Mouse (Mus musculus) heart, embryonic 13.5 days (tissue): ENCODE measurements around the gene Eif3l. TPM values are rescaled to one million over a fixed set of nuclear protein-coding genes. Genes with fewer than 3 reads are reported as not detected.
A peak's percentile ranks its signal among the peaks of the same experiment; 100 is the strongest.

ENCODE experiments used
- ATAC-seq: fragments of 200-750 bp; cut with Nextera tagmentation; 2 replicates; pipeline ENCODE4 v1.8.0; 2017; ENCODE audit warnings: moderate TSS enrichment; ENCODE audit not compliant: insufficient number of reproducible peaks, low FRiP score, low TSS enrichment; ENCODE audit errors: extremely low read depth
- H3K27ac ChIP-seq: fragments of 300-500 bp; sonication (generic); replicated peaks from 2 replicates; pipeline ENCODE4 v1.5.1; 2015; ENCODE audit warnings: moderate library complexity, mild to moderate bottlenecking, inconsistent platforms
- H3K27me3 ChIP-seq: fragments of 300-500 bp; sonication (generic); replicated peaks from 2 replicates; pipeline ENCODE4 v1.6.1; 2015; ENCODE audit warnings: mild to moderate bottlenecking, inconsistent platforms
- H3K36me3 ChIP-seq: fragments of 300-500 bp; sonication (generic); 2 replicates; pipeline ENCODE4 v1.6.1; 2015; ENCODE audit warnings: mild to moderate bottlenecking, inconsistent platforms
- H3K4me1 ChIP-seq: fragments of 300-500 bp; sonication (generic); 2 replicates; pipeline ENCODE4 v1.6.1; 2015; ENCODE audit warnings: inconsistent platforms
- H3K4me2 ChIP-seq: fragments of 300-500 bp; sonication (generic); 2 replicates; pipeline ENCODE4 v1.6.1; 2015; ENCODE audit warnings: inconsistent platforms, mild to moderate bottlenecking, moderate library complexity
- H3K4me3 ChIP-seq: fragments of 300-500 bp; sonication (generic); 2 replicates; pipeline ENCODE4 v1.5.1; 2015; ENCODE audit warnings: moderate library complexity, mild to moderate bottlenecking, inconsistent platforms
- H3K9ac ChIP-seq: fragments of 300-500 bp; sonication (generic); 2 replicates; pipeline ENCODE4 v1.6.1; 2015; ENCODE audit warnings: inconsistent platforms, mild to moderate bottlenecking, moderate library complexity
- H3K9me3 ChIP-seq: fragments of 300-500 bp; sonication (generic); 2 replicates; pipeline ENCODE4 v1.6.1; 2016; ENCODE audit warnings: inconsistent platforms
- WGBS: fragments of 180-500 bp; shearing (Covaris S2); methylation state at CpG from one replicate; pipeline ENCODE4 v1.1.7; 2015; ENCODE audit warnings: mixed read lengths; 5-methylcytosine and 5-hydroxymethylcytosine counted together
- polyA plus RNA-seq: library from polyadenylated mRNA; unstranded; fragments of >200 nt; fragmentation: Nextera tagmentation; extraction: Ambion mirVana; gene quantifications from 2 replicates; pipeline ENCODE4 v1.2.1, GENCODE M21; 2015

Gene Eif3l
- polyA plus RNA-seq, 1 experiment from 2014 or later: 154 TPM

DNA sequence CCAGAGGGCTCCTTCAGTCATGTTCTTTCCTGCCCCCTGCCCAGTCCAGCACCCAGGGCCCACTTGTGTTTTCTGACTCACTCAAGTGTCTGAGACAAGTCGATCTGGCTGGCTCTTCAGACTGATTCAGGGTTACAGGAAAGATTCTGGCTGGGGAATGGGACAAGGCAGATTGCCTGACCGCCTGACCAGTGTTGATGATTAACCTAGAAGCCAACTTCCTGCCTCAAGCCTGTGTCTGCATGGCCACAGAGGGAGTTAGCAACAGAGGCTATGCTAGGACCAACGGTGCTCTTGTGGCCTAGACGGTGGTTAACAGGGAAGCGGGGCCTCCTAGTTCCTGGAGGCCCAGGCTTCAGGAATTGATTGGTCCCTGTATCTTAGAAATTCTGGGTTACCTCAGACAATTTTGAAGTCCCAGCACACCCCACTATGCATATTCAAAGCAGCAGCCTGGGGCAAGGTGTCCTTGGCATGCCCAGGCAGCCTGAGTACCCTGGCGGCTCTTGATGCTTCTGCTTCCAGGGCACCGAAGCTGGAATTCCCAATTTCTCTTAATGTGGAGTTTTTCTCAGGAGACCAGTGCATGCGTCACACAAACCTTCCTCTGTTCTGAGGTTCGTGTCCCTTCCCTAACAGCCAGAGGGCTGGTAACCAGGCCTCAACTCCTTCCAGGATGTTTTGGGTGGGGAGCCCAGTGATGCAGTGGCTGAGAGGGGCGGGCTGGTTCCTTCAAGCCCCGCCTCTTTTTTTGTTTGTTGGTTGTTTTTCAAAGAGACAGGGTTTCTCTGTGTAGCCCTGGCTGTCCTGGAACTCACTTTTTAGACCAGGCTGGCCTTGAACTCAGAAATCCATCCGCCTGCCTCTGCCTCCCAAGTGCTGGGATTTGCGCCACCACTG is 23.3 kb upstream of the Eif3l start:
- peaks cover 45% of the 10 kb centered on the region for H3K36me3 ChIP-seq
- ATAC-seq: no peak
- no peak overlapping the region for H3K4me2 ChIP-seq
- H3K9me3 ChIP-seq: no peaks in the 10 kb centered on the region
- no peak overlapping the region for H3K27ac ChIP-seq
- WGBS: 68% methylated on average over 13 of the region's 13 CpGs
- 0 out of 2 replicates have a peak, but pooled peaks cover 5% of the 10 kb centered on the region for H3K4me1 ChIP-seq
- no peak overlapping the region for H3K4me3 ChIP-seq
- no peak overlapping the region for H3K9ac ChIP-seq
- H3K27me3 ChIP-seq: peaks cover 20% of the 10 kb centered on the region

DNA sequence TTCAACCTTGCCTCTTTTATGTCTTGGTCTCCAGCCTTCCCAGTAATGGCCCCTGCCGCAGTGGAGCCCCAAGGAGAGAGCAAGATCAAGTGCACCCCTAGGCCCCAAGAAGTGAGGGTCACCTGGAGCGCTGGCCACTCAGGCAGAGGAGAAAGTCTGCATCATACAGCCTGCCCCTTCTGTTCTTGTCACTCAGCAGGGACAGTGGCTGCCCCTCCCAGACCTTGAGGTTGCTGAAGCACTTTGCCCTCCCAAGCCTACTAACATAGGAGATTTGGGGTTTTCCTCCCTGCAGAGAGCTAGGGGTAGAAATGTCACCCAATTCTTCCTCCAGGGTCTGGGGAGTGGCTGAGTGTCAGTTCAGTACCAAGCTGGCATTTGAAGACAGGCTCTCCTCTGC is 22.6 kb upstream of the Eif3l start:
- 72% methylated on average over 2 of the region's 2 CpGs for WGBS
- peaks cover 15% of the 10 kb centered on the region for H3K27me3 ChIP-seq
- no peak overlapping the region for H3K4me3 ChIP-seq
- H3K36me3 ChIP-seq: peaks cover 52% of the 10 kb centered on the region
- H3K4me1 ChIP-seq: 0 out of 2 replicates have a peak, but pooled peaks cover 5% of the 10 kb centered on the region
- no peak overlapping the region for H3K27ac ChIP-seq
- no peak overlapping the region for H3K9ac ChIP-seq
- ATAC-seq: no peak
- no peak overlapping the region for H3K4me2 ChIP-seq
- H3K9me3 ChIP-seq: no peaks in the 10 kb centered on the region

DNA sequence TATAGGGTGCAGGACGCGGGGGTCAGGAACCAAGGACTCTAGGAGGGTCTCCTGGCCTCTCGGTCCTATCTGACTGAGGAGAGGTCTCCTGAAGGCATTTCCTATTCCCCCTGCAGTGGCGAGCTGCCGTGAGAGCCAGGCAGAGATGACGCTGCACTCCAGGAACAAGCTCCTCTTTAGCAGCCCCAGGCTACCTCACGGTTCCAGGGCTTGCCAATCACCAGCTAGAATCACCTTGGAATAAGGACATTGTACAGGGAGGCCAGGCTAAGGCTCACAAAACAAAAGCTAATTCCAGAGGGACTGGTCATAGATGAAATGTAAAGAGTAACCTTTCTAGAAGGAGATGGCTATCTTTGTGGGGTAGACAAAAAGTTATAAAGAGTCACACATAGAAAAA is 18.4 kb upstream of the Eif3l start:
- peaks cover 88% of the 10 kb centered on the region for H3K36me3 ChIP-seq
- no peak overlapping the region for H3K4me3 ChIP-seq
- no peaks in the 10 kb centered on the region for H3K9me3 ChIP-seq
- no peak for ATAC-seq
- no peaks in the 10 kb centered on the region for H3K27me3 ChIP-seq
- no peak overlapping the region for H3K4me2 ChIP-seq
- 82% methylated on average over 7 of the region's 7 CpGs for WGBS
- peaks cover 10% of the 10 kb centered on the region for H3K4me1 ChIP-seq
- no peak overlapping the region for H3K27ac ChIP-seq
- H3K9ac ChIP-seq: no peak overlapping the region

DNA sequence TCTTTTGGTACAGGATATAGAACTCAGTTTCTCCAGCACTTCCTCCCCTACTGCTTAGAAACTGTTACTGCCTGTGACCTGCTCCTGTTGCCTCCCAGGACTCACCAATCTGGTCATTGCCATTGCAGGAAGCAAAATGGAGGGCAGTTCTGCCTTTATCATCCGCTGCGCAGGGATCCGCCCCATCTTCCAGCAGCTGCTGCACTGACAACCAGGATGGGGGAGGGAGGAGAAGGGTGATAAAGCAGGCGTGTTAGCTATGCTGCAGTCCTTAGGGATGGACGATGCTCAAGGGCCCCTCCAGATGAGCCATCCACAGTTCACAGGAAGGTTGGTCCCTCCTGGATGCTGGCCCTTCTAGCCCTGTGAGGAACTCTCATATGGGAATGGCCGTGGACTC is 17.1 kb upstream of the Eif3l start:
- H3K4me2 ChIP-seq: no peak overlapping the region
- WGBS: 59% methylated on average over 6 of the region's 6 CpGs
- no peak overlapping the region for H3K4me3 ChIP-seq
- H3K9me3 ChIP-seq: no peaks in the 10 kb centered on the region
- H3K36me3 ChIP-seq: peaks cover 81% of the 10 kb centered on the region
- no peaks in the 10 kb centered on the region for H3K27me3 ChIP-seq
- peaks cover 15% of the 10 kb centered on the region for H3K4me1 ChIP-seq
- no peak overlapping the region for H3K9ac ChIP-seq
- ATAC-seq: no peak
- H3K27ac ChIP-seq: no peak overlapping the region

DNA sequence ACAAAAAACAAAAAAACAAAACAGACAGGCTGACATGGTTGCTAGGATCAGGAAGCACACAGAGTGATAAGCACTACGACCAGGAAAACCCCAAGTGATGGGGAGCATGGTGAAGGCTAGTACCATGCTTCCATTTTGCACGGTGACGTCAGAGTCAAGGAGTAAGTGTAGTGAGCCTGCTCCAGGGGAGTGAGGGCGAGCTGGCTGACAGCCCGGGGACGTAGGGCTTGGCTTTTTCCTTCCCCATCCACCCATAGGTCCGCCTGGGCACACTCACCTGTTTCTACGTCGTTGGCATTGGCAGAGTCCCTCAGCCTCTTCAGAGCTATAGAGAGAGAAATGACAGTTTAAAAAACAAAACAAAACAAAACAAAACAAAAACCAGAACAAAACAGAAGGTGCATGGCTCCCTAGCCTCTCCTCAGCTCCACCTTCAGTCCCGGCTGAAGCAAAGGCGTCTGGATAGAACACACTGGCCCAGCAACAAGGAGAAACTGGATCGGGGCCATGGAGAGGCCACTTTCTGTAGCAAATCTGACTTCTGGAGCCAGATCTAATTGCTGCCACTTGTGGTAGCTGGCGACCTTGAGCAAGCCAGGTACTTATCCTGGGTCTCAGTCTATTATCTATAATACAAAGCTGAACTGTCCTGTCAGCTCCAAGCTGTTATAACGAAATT is 14.0 kb upstream of the Eif3l start:
- peaks cover 24% of the 10 kb centered on the region for H3K4me1 ChIP-seq
- no peak overlapping the region for H3K27ac ChIP-seq
- H3K27me3 ChIP-seq: no peaks in the 10 kb centered on the region
- H3K4me2 ChIP-seq: peak overlapping the region; percentile 86
- peak overlapping the region; percentile 80; the same call in 1 of the 2 replicates for H3K4me3 ChIP-seq
- ATAC-seq: no peak
- H3K9ac ChIP-seq: peak overlapping the region; percentile 48; the same call in 1 of the 2 replicates
- H3K9me3 ChIP-seq: no peaks in the 10 kb centered on the region
- H3K36me3 ChIP-seq: peaks cover 50% of the 10 kb centered on the region
- 74% methylated on average over 14 of the region's 14 CpGs for WGBS

DNA sequence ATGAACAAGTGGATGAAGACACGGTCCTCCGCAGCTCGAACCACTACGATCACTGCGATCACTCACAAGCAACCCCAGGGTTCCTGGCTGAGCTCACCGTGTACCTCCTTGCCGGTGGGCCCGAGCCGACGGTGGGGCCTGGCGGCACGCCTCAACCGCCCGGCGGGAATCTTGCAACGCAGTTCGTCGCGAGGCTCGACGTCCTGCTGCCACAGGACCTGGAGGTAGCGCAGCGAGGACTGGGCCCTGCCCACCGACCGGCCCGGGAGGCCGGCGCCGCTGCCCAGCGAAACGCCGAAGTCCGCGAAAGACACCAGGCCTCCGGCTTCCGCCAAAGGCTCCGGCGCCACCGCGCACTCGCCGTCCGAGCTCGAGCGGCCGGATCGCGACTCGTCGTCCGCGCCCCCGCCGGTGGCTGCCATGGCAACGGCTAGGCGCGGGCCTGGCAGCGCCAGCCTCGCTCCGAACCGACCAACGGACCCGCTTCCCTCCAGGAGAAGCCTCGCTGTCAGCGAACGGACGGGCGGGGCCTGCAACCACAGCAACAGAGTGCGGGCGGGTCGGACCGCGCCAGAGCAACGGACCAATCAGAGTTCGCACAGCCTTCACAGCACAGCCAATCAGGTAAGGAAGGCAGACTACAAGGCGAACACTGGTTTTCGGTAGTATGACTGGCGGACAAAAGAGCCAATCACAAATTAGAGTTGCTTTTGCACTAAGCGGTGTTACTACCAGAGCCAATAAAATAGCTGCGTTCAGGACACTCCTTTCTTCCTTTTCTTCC is 12.4 kb upstream of the Eif3l start, which contains the start of gene Ankrd54:
Gene Ankrd54, minus strand, starts transcription at position 518 of the 784 bp plus-strand sequence.
- under 1% methylated on average over 78 of the region's 80 CpGs for WGBS
- Histone ChIP-seq H3K9ac (peak within 1 kb of the TSS; percentile 92), H3K27ac (peak within 1 kb of the TSS; percentile 75), H3K4me3 (peak within 1 kb of the TSS; percentile 80), H3K36me3 (peaks cover 34% of the 10 kb centered on the region), H3K4me1 (peaks cover 24% of the 10 kb centered on the region), H3K4me2 (peak within 1 kb of the TSS; percentile 86), H3K27me3 (no peaks in the 10 kb centered on the region), H3K9me3 (no peaks in the 10 kb centered on the region)
- peak; percentile 99 for ATAC-seq

DNA sequence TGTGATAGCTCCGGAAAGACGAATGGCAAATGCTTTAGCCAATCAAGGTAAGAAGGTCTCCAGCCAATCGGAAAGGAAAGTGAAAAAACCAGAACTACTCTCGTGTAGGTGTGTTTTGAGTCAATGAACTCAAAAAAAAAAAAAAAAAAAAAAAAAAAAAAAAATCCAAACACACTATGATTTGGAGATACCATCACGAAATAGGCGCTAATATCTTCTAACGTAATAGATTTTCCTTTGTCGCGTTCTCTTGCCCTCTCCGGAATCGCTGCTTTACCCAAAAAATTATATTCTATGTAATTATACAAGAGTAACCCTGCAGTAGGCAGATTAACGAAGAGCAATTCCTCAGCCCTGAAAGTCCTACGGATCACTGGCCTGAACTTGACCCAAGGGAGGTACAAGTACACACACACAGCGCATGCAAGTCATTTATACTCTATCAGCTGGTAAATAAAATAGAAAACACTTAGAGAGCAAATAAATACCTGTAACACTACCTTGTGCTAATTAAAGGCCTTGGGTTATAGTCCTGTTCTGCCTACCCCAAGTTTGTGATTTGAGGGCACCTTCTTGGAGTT is 11.7 kb upstream of the Eif3l start:
- Histone ChIP-seq H3K36me3 (peaks cover 27% of the 10 kb centered on the region), H3K9me3 (no peaks in the 10 kb centered on the region), H3K4me1 (peaks cover 29% of the 10 kb centered on the region), H3K4me3 (peak overlapping the region; percentile 80), H3K27ac (0 out of 2 replicates have a peak overlapping the region, but pooled peaks have one; percentile 2), H3K4me2 (peak overlapping the region; percentile 71), H3K27me3 (no peaks in the 10 kb centered on the region), H3K9ac (peak overlapping the region; percentile 69)
- no peak for ATAC-seq
- WGBS: 9% methylated on average over 14 of the region's 14 CpGs

DNA sequence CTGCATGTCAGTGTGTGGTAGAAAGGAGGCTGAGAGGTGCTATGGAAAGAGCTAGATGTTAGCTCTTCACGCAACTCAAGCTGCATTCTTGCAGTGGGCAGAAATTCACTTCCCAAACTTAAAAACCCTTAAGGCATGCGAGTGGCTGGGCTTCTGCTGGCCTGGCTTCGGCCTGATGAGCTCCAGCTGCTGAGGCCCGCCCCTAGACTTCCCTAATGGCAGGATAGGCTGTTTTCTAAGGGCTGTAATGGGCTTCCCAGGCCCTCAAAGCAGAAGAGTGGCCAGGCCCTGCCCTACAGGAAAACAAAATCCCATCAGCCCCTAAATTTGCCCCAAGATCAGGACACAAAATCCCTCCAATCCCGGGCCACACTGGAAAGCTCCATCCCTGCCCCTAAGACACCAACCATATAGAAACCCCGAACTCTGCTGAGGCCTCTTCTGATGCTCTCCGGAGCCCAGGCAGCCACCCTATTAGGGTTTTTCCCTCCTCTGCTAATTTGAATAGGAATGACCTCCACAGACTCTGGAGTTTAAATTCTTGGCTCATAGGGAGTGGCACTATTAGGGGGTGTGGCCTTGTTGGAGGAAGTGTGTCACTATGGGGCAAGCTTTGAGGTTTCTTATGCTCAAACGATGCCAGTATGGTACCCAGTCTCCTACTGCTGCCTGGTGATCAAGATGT is 9.8 kb upstream of the Eif3l start:
- H3K36me3 ChIP-seq: peaks cover 8% of the 10 kb centered on the region
- ATAC-seq: no peak
- H3K27ac ChIP-seq: 0 out of 2 replicates have a peak overlapping the region, but pooled peaks have one; percentile 28
- H3K27me3 ChIP-seq: no peaks in the 10 kb centered on the region; the same call in 1 of the 2 replicates
- H3K4me3 ChIP-seq: no peak overlapping the region
- H3K4me2 ChIP-seq: no peak overlapping the region
- H3K9me3 ChIP-seq: no peaks in the 10 kb centered on the region
- 49% methylated on average over 8 of the region's 8 CpGs for WGBS
- H3K9ac ChIP-seq: no peak overlapping the region
- H3K4me1 ChIP-seq: peaks cover 34% of the 10 kb centered on the region

DNA sequence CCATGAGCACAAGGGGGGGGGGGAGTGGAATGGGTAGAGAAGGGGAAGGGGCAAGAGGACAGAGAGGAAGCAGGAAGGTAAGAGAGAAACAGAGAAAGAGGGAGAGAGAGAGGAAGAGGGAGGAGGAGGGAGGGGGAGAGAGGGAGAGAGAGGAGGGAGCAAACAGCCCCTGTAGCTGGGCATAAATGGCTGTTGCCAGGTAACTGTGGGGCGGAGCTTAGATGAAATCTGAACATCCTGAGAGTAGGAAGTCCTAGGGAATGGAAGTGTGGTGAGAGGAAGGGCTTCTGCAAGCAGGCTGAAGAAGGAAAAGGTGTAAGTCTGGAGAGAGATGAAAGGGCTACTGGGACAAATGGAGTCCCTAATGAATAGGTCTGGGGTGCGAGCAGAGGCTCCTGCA is 8.7 kb upstream of the Eif3l start:
- H3K36me3 ChIP-seq: no peaks in the 10 kb centered on the region
- H3K9ac ChIP-seq: no peak overlapping the region
- no peak for ATAC-seq
- H3K4me2 ChIP-seq: no peak overlapping the region
- no peaks in the 10 kb centered on the region; the same call in 1 of the 2 replicates for H3K27me3 ChIP-seq
- peaks cover 27% of the 10 kb centered on the region for H3K4me1 ChIP-seq
- WGBS: 55% methylated on average over 2 of the region's 2 CpGs
- no peak overlapping the region for H3K27ac ChIP-seq
- H3K9me3 ChIP-seq: no peaks in the 10 kb centered on the region
- H3K4me3 ChIP-seq: no peak overlapping the region

DNA sequence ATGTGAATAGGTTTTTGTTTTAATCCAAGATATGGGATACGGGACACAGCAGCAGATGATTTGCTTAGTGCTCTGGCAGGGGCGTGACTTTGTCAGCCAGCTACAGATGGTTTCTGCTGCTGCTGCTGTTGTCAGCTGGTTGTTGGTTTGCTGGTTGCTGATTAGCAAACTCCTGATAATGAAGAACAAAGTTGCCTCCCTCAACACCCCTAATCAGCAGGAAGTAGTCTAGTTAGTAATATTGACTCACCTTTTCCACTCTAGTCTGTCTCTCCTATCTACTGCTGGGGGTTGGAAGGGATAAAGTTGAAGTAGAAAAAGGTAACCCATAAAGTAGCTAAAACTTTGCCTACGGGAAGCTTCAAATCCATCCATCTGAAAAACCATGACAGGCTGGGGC is 7.3 kb upstream of the Eif3l start:
- no peaks in the 10 kb centered on the region for H3K36me3 ChIP-seq
- no peaks in the 10 kb centered on the region; the same call in 1 of the 2 replicates for H3K27me3 ChIP-seq
- no peak overlapping the region for H3K4me3 ChIP-seq
- no peak overlapping the region for H3K9ac ChIP-seq
- peaks cover 18% of the 10 kb centered on the region for H3K4me1 ChIP-seq
- no peak overlapping the region for H3K4me2 ChIP-seq
- WGBS: 29% methylated on average over 3 of the region's 3 CpGs
- no peaks in the 10 kb centered on the region for H3K9me3 ChIP-seq
- peak overlapping the region; percentile 36 for H3K27ac ChIP-seq
- no peak for ATAC-seq
